Mouse (Mus musculus) natural killer cell, adult 2 months (primary cell): ENCODE data around the gene Rbfox3.

Source experiments
- DNase-seq, 2 experiments: peaks; one replicate each; pipeline ENCODE4 v3.0.0; 2022; ENCODE audit warnings: low spot score in 2 of 2

Rbfox3 gene

DNA sequence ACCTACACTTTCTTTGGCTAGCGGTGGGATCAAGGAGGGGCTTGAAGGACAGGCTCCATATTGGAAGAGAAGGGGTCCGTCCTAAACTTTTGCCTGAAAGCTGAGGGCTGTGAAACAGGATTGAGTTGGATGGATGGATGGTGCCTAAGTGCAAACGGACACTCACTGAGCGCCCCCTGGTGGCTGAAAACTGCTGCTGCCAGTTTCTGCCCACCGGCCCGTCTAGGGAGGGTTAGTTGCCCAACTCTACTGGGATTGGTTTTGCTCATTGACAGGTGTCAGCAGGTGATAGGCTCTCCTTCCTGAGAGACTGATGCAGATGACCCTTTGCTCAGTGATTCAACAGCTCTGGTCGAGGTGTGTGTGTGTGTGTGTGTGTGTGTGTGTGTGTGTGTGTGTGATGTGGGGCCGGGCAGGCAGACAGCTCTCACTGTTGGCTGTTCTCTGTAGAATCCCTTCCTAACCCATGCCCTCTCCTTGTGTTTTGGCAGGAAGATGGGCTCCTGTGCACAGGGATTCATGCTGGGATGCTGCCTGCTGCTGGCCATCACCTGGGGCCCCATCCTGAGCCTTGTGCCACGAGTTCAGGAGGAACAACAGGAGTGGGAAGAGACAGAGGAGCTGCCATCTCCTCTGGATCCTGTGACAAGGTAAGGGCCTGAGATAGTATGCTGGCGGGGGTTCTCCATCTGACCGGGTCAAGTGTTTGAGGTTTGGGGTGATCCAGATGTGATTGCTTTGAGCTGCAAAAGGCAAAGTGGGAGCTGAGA is 468.0 kb downstream of the Rbfox3 start:
- DNase-seq = peak; percentile 60 to 67

DNA sequence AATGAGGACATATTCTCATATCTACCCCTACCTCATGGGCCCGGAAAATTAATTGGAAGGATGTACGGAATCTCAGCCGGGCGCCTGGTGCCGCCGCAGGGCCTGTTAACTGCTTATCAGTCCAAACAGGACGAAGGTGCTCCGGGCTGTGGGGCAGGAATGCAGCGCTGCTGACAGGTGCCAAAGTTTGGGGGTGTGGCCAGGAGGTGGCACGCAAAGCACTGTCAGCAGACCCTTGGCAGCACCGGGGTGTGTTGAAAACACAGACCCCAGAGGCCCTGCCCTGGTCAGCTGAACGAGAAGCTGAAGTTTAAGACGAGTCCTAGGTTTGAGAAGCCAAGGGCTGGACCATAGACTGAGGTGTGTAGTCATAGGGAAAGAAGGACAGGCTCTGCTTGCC is 468.7 kb downstream of the Rbfox3 start:
- DNase-seq = no peak
